In genomic region chr15:84414040-84414848, GRCm38 (mm10) we compare ENCODE assay signal across 10 mouse cellular contexts. TPM values are rescaled to one million over a fixed set of nuclear protein-coding genes. Genes with fewer than 3 reads are reported as not detected.
DNase-seq lines count a peak whose midpoint lies in the region; ATAC-seq and TF ChIP-seq lines count a peak whose summit lies in the region.
"Had no signal": no experiment of that assay in that cellular context is flagged by ENCODE, and none has a peak within 500 bp of the region (broad histone marks: within the 10 kb centered on the region; RNA-seq: fewer than 3 reads in every experiment).

No protein-coding gene starts in this region.

- H3K4me3 ChIP-seq in embryonic facial prominence, embryonic 10.5 days = no peak overlapping the region
- no peak overlapping the region for H3K4me3 ChIP-seq in hindbrain, postnatal 0 days (ENCODE audit: low read length)
- H3K4me3 ChIP-seq in midbrain, embryonic 14.5 days (replicated peaks; ENCODE audit: low read depth, low read length) = no peak overlapping the region
- no peak overlapping the region for H3K4me3 ChIP-seq in kidney, embryonic 15.5 days (replicated peaks)
- H3K4me3 ChIP-seq: limb, embryonic 15.5 days had no signal

- H3K36me3 ChIP-seq in embryonic facial prominence, embryonic 10.5 days (replicated peaks) = no peaks in the 10 kb centered on the region
- H3K36me3 ChIP-seq in hindbrain, postnatal 0 days (ENCODE audit: insufficient read depth, low read length) = no peaks in the 10 kb centered on the region
- H3K36me3 ChIP-seq in midbrain, embryonic 14.5 days (ENCODE audit: control insufficient read depth, insufficient read depth, low read length) = no peaks in the 10 kb centered on the region
- no peaks in the 10 kb centered on the region for H3K36me3 ChIP-seq in kidney, embryonic 15.5 days
- H3K36me3 ChIP-seq: limb, embryonic 15.5 days had no signal

- DNase-seq in brain, adult 2 months (ENCODE audit: low read depth, low spot score) = peak; percentile 92
- no peak for DNase-seq in embryonic facial prominence, embryonic 10.5 days (ENCODE audit: low spot score)
- peak; percentile 90 for DNase-seq in hindbrain, postnatal 0 days (ENCODE audit: low spot score)
- DNase-seq in midbrain, embryonic 14.5 days = peak; percentile 81
- no peak for DNase-seq in spleen, adult 12 weeks (ENCODE audit: low spot score)
- no peak for DNase-seq in ovary, postnatal 14 days (ENCODE audit: low spot score)

- H3K27me3 ChIP-seq in embryonic facial prominence, embryonic 10.5 days (replicated peaks; ENCODE audit: low read depth, poor library complexity, severe bottlenecking) = peaks cover 62% of the 10 kb centered on the region
- H3K27me3 ChIP-seq in hindbrain, postnatal 0 days (ENCODE audit: insufficient read depth, low read length) = no peaks in the 10 kb centered on the region
- H3K27me3 ChIP-seq in midbrain, embryonic 14.5 days (ENCODE audit: control insufficient read depth, insufficient read depth, low read length) = no peaks in the 10 kb centered on the region
- H3K27me3 ChIP-seq in kidney, embryonic 15.5 days = 0 out of 2 replicates have a peak, but pooled peaks cover 7% of the 10 kb centered on the region
- H3K27me3 ChIP-seq: Patski had no signal

- peaks cover 74% of the 10 kb centered on the region for H3K4me1 ChIP-seq in embryonic facial prominence, embryonic 10.5 days
- H3K4me1 ChIP-seq in hindbrain, postnatal 0 days (ENCODE audit: insufficient read depth, low read length) = peaks cover 28% of the 10 kb centered on the region
- H3K4me1 ChIP-seq in midbrain, embryonic 14.5 days (ENCODE audit: control insufficient read depth, insufficient read depth, low read length) = peaks cover 52% of the 10 kb centered on the region
- peaks cover 5% of the 10 kb centered on the region for H3K4me1 ChIP-seq in kidney, embryonic 15.5 days

- no peaks in the 10 kb centered on the region for H3K9me3 ChIP-seq in embryonic facial prominence, embryonic 10.5 days
- no peaks in the 10 kb centered on the region for H3K9me3 ChIP-seq in hindbrain, postnatal 0 days (ENCODE audit: low read length)
- H3K9me3 ChIP-seq in midbrain, embryonic 14.5 days (ENCODE audit: control insufficient read depth, low read length) = no peaks in the 10 kb centered on the region
- no peaks in the 10 kb centered on the region for H3K9me3 ChIP-seq in kidney, embryonic 15.5 days (replicated peaks)
- H3K9me3 ChIP-seq: limb, embryonic 15.5 days had no signal

- peak overlapping the region; percentile 37 for H3K27ac ChIP-seq in embryonic facial prominence, embryonic 10.5 days (replicated peaks)
- peak overlapping the region; percentile 58 for H3K27ac ChIP-seq in hindbrain, postnatal 0 days
- H3K27ac ChIP-seq in midbrain, embryonic 14.5 days (replicated peaks; ENCODE audit: low read depth, low read length) = peak overlapping the region; percentile 77
- H3K27ac ChIP-seq in kidney, embryonic 15.5 days = no peak overlapping the region
- H3K27ac ChIP-seq: limb, embryonic 15.5 days had no signal

- no peak for TF ChIP-seq CTCF in hindbrain, postnatal 0 days (IDR thresholded peaks at IDR 0.05; ENCODE audit: low read depth)

- ATAC-seq in hindbrain, postnatal 0 days = peak; percentile 75
- peak; percentile 59 for ATAC-seq in midbrain, embryonic 14.5 days (ENCODE audit: low FRiP score, low TSS enrichment)
- no peak for ATAC-seq in granulocyte monocyte progenitor cell, adult 5-6 weeks (replicated peaks; ENCODE audit: poor library complexity, severe bottlenecking)
- no peak for ATAC-seq in kidney, embryonic 15.5 days (replicated peaks; ENCODE audit: low FRiP score)
- ATAC-seq: Patski had no signal

- no peak overlapping the region for H3K4me2 ChIP-seq in hindbrain, postnatal 0 days (ENCODE audit: low read depth, low read length)
- H3K4me2 ChIP-seq in midbrain, embryonic 14.5 days (ENCODE audit: low read length) = no peak overlapping the region
- no peak overlapping the region for H3K4me2 ChIP-seq in kidney, embryonic 15.5 days
- H3K4me2 ChIP-seq: limb, embryonic 15.5 days had no signal

- H3K9ac ChIP-seq in hindbrain, postnatal 0 days (replicated peaks; ENCODE audit: low read length) = no peak overlapping the region
- H3K9ac ChIP-seq in midbrain, embryonic 14.5 days (replicated peaks; ENCODE audit: low read length) = no peak overlapping the region
- no peak overlapping the region for H3K9ac ChIP-seq in kidney, embryonic 15.5 days
- H3K9ac ChIP-seq: limb, embryonic 15.5 days had no signal

- 37% methylated on average over 9 of the region's 9 CpGs for WGBS in embryonic facial prominence, embryonic 10.5 days
- 21% methylated on average over 9 of the region's 9 CpGs for WGBS in hindbrain, postnatal 0 days
- 9% methylated on average over 9 of the region's 9 CpGs for WGBS in midbrain, embryonic 14.5 days
- WGBS in kidney, embryonic 15.5 days = 57% methylated on average over 9 of the region's 9 CpGs

RNA-seq across cellular contexts. Expression of gene Shisal1, which starts 32.7 kb away (rescaled TPM):
- 1.9 and 2.2 TPM in 2 replicates for polyA plus RNA-seq in embryonic facial prominence, embryonic 10.5 days (2016; fragmentation: Nextera tagmentation; extraction: Ambion mirVana)
- total RNA-seq in hindbrain, postnatal 0 days (2014; rRNA removed) = 46.5 and 51.1 TPM in 2 replicates
- polyA plus RNA-seq in hindbrain, postnatal 0 days (2015; fragmentation: Nextera tagmentation; extraction: Ambion mirVana) = 12.6 and 14.6 TPM in 2 replicates
- polyA plus RNA-seq in midbrain, embryonic 14.5 days (2014; fragmentation: Nextera tagmentation; extraction: Ambion mirVana) = 16.4 and 18.0 TPM in 2 replicates
- total RNA-seq in granulocyte monocyte progenitor cell, adult 5-6 weeks (2014; fragmentation: Nextera tagmentation) = not detected in 2 replicates
- not detected in 2 replicates for total RNA-seq in granulocyte monocyte progenitor cell, adult 5-6 weeks (2017)
- polyA plus RNA-seq in kidney, embryonic 15.5 days (2015; fragmentation: Nextera tagmentation; extraction: Ambion mirVana) = 2.5 and 2.6 TPM in 2 replicates

Comparison
In these comparisons a context has a peak if more than half of its experiments do, and no peak if none do; other contexts are left out.
1. DNase-seq: peak in brain, adult 2 months (single experiment), hindbrain, postnatal 0 days (single experiment) and midbrain, embryonic 14.5 days (single experiment); none in embryonic facial prominence, embryonic 10.5 days (single experiment), spleen, adult 12 weeks (single experiment) and ovary, postnatal 14 days (single experiment).
2. ATAC-seq: peak in hindbrain, postnatal 0 days (single experiment) and midbrain, embryonic 14.5 days (single experiment); none in granulocyte monocyte progenitor cell, adult 5-6 weeks (single experiment) and kidney, embryonic 15.5 days (single experiment).